Mouse (Mus musculus) embryonic fibroblast, embryonic 13.5 days (primary cell): ENCODE results near the gene Scel.

Experiments used
- CTCF ChIP-seq: IDR thresholded peaks from 2 replicates; pipeline ENCODE4 v1.5.1; 2011; ENCODE audit warnings: mild to moderate bottlenecking, control low read depth, low read length, moderate library complexity, borderline replicate concordance; ENCODE audit not compliant: insufficient read depth
- POLR2A ChIP-seq: IDR thresholded peaks from 2 replicates; pipeline ENCODE4 v1.6.1; 2011; ENCODE audit warnings: low read depth, mild to moderate bottlenecking, control low read depth, low read length, moderate library complexity

DNA sequence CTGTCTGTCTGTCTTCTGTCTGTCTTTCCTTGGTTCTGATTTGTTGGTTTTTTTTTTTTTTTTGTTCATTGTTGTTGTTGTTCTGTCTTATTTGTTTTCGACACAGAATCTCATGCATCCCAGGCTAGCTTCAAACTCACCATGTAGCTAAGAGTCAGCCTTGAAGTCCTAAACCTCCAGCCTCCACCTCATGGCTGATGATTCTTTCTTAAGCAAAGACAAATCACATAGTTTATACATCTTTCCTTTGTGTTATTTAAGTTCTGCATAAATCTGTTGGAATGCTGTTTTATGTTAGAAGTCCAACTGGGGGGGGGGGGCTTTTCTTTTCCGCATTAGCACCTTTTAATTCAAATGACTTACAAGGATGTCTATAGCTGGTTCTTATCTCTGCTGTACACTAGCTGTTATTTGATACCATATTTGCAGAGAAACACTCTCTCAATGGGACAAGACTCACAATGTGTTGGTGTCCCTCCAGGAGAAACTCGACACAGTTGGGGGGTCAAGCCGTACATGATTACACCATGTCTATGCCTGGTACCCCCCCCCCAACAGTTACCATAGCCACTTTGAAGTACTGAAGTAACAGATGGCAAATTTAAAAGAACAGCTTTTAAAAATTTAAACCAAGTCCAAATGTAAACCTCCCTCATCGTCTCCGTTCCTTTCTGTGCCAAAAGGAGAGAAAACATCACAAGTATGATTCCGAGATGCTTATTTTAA, 116.7 kb downstream of the Scel start:
- TF ChIP-seq POLR2A = no peak
- no peak for TF ChIP-seq CTCF
